Mouse (Mus musculus): Measurements from ENCODE around the gene Ttll6. TPM values are rescaled to one million over a fixed set of nuclear protein-coding genes. Genes with fewer than 3 reads are reported as not detected.

Ttll6 gene
- polyA plus RNA-seq, 1 experiment = not detected

GRCm38 (mm10) chr11:96174881-96175280, 41.3 kb downstream of the Ttll6 start:
- H3K27me3 ChIP-seq (ENCODE audit: control insufficient read depth, insufficient read depth, low read length) = peaks cover 84% of the 10 kb centered on the region
- no peaks in the 10 kb centered on the region for H3K36me3 ChIP-seq (ENCODE audit: control insufficient read depth, insufficient read depth, low read length)
- no peak for TF ChIP-seq POLR2A (IDR thresholded peaks at IDR 0.05; ENCODE audit: low read depth, low read length)
- TF ChIP-seq CTCF (IDR thresholded peaks at IDR 0.05; ENCODE audit: extremely low read depth, insufficient read length, insufficient replicate concordance, low read depth, low read length) = no peak
- H3K27ac ChIP-seq (ENCODE audit: insufficient read depth, low read depth, low read length) = no peak overlapping the region
- H3K4me3 ChIP-seq (ENCODE audit: low read depth, low read length) = no peak overlapping the region
- peaks cover 3% of the 10 kb centered on the region; the same call in 1 of the 2 replicates for H3K4me1 ChIP-seq (ENCODE audit: control insufficient read depth, insufficient read depth, insufficient read length, low read length)
- 15% methylated on average over 6 of the region's 6 CpGs for WGBS

GRCm38 (mm10) chr11:96175511-96175910, 41.9 kb downstream of the Ttll6 start:
- TF ChIP-seq POLR2A (IDR thresholded peaks at IDR 0.05; ENCODE audit: low read depth, low read length) (no peak), CTCF (IDR thresholded peaks at IDR 0.05; ENCODE audit: extremely low read depth, insufficient read length, insufficient replicate concordance, low read depth, low read length) (no peak)
- peaks cover 80% of the 10 kb centered on the region for H3K27me3 ChIP-seq (ENCODE audit: control insufficient read depth, insufficient read depth, low read length)
- no peaks in the 10 kb centered on the region for H3K36me3 ChIP-seq (ENCODE audit: control insufficient read depth, insufficient read depth, low read length)
- peaks cover 3% of the 10 kb centered on the region; the same call in 1 of the 2 replicates for H3K4me1 ChIP-seq (ENCODE audit: control insufficient read depth, insufficient read depth, insufficient read length, low read length)
- 5% methylated on average over 17 of the region's 17 CpGs for WGBS
- no peak overlapping the region for H3K27ac ChIP-seq (ENCODE audit: insufficient read depth, low read depth, low read length)
- no peak overlapping the region for H3K4me3 ChIP-seq (ENCODE audit: low read depth, low read length)

GRCm38 (mm10) chr11:96175951-96176530, 42.5 kb downstream of the Ttll6 start:
- 8% methylated on average over 9 of the region's 9 CpGs for WGBS
- Histone ChIP-seq H3K27ac (ENCODE audit: insufficient read depth, low read depth, low read length) (no peak overlapping the region), H3K4me3 (ENCODE audit: low read depth, low read length) (no peak overlapping the region), H3K4me1 (ENCODE audit: control insufficient read depth, insufficient read depth, insufficient read length, low read length) (peaks cover 3% of the 10 kb centered on the region; the same call in 1 of the 2 replicates), H3K27me3 (ENCODE audit: control insufficient read depth, insufficient read depth, low read length) (peaks cover 77% of the 10 kb centered on the region), H3K36me3 (ENCODE audit: control insufficient read depth, insufficient read depth, low read length) (no peaks in the 10 kb centered on the region)
- TF ChIP-seq POLR2A (IDR thresholded peaks at IDR 0.05; ENCODE audit: low read depth, low read length) = no peak
- no peak for TF ChIP-seq CTCF (IDR thresholded peaks at IDR 0.05; ENCODE audit: extremely low read depth, insufficient read length, insufficient replicate concordance, low read depth, low read length)

DNA sequence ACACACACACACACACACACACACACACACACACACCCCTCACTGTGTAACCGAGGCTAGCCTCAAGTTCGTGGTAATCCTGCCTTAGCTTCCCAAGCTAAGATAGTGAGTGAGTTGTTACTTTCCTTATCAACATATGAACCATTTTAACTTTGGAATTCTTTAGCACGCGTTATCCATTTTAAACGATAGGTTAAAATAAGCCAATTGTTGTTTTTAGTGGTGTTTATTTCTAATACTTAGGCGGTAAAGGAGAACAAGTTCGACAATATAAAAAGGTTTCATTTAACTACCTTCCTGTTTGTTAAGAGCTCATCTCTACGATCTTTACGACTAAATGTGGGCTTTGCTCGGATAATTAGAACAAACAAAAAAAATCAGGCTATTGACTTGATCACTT, 43.3 kb downstream of the Ttll6 start:
- Histone ChIP-seq H3K27ac (ENCODE audit: insufficient read depth, low read depth, low read length) (no peak overlapping the region), H3K4me1 (ENCODE audit: control insufficient read depth, insufficient read depth, insufficient read length, low read length) (peaks cover 3% of the 10 kb centered on the region; the same call in 1 of the 2 replicates), H3K4me3 (ENCODE audit: low read depth, low read length) (no peak overlapping the region), H3K36me3 (ENCODE audit: control insufficient read depth, insufficient read depth, low read length) (no peaks in the 10 kb centered on the region), H3K27me3 (ENCODE audit: control insufficient read depth, insufficient read depth, low read length) (peaks cover 74% of the 10 kb centered on the region)
- TF ChIP-seq POLR2A (IDR thresholded peaks at IDR 0.05; ENCODE audit: low read depth, low read length) = no peak
- TF ChIP-seq CTCF (IDR thresholded peaks at IDR 0.05; ENCODE audit: extremely low read depth, insufficient read length, insufficient replicate concordance, low read depth, low read length) = no peak
- 3% methylated on average over 10 of the region's 10 CpGs for WGBS

DNA sequence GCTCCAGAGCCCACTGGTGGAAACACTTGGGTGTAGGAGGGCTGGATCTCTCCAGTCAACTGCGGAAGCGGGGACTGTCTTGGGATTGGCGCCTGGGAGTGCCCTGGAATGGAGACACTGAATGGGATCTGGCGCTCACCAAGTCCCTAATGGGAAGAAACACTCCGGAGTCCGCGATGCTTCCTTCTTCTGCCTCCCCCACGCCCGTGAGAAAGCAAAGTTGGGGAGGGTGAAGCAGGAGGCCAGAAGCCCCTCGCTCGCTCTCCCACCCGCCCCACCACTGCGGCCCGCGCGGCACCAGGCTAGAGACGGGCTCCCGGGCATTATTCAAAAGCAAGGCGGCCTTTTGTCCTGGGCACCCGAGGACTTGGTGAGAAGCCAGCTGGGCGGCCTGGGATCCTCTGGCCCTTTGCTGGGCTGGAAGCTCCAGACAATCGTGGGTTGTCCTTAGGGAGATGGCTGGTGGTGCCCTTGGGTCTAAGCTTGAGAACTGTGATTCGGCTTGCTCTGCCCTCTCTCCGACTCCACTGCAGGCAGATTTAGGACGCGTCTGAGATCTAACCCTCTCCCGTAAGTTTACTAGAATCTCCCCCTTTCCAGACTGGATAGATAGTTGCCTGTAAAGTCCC, 44.1 kb downstream of the Ttll6 start:
- WGBS = 3% methylated on average over 27 of the region's 27 CpGs
- Histone ChIP-seq H3K27ac (ENCODE audit: insufficient read depth, low read depth, low read length) (no peak overlapping the region), H3K27me3 (ENCODE audit: control insufficient read depth, insufficient read depth, low read length) (peaks cover 74% of the 10 kb centered on the region), H3K4me3 (ENCODE audit: low read depth, low read length) (no peak overlapping the region), H3K36me3 (ENCODE audit: control insufficient read depth, insufficient read depth, low read length) (no peaks in the 10 kb centered on the region), H3K4me1 (ENCODE audit: control insufficient read depth, insufficient read depth, insufficient read length, low read length) (peaks cover 3% of the 10 kb centered on the region; the same call in 1 of the 2 replicates)
- TF ChIP-seq POLR2A (IDR thresholded peaks at IDR 0.05; ENCODE audit: low read depth, low read length) = no peak
- TF ChIP-seq CTCF (IDR thresholded peaks at IDR 0.05; ENCODE audit: extremely low read depth, insufficient read length, insufficient replicate concordance, low read depth, low read length) = no peak

- WGBS = 4% methylated on average over 8 of the region's 8 CpGs
These were observed 44.8 kb downstream of the Ttll6 start for GRCm38 (mm10) chr11:96178356-96178755.

GRCm38 (mm10) chr11:96178911-96179503, 45.4 kb downstream of the Ttll6 start:
- Histone ChIP-seq H3K27me3 (ENCODE audit: control insufficient read depth, insufficient read depth, low read length) (peaks cover 71% of the 10 kb centered on the region), H3K36me3 (ENCODE audit: control insufficient read depth, insufficient read depth, low read length) (no peaks in the 10 kb centered on the region), H3K4me1 (ENCODE audit: control insufficient read depth, insufficient read depth, insufficient read length, low read length) (no peaks in the 10 kb centered on the region), H3K27ac (ENCODE audit: insufficient read depth, low read depth, low read length) (no peak overlapping the region), H3K4me3 (ENCODE audit: low read depth, low read length) (no peak overlapping the region)
- 3% methylated on average over 6 of the region's 6 CpGs for WGBS
- no peak for TF ChIP-seq CTCF (IDR thresholded peaks at IDR 0.05; ENCODE audit: extremely low read depth, insufficient read length, insufficient replicate concordance, low read depth, low read length)
- TF ChIP-seq POLR2A (IDR thresholded peaks at IDR 0.05; ENCODE audit: low read depth, low read length) = no peak

More at GRCm38 (mm10) chr11:96178356-96178755, 44.8 kb downstream of the Ttll6 start:
- H3K27me3 ChIP-seq (ENCODE audit: control insufficient read depth, insufficient read depth, low read length) = peaks cover 72% of the 10 kb centered on the region
- no peaks in the 10 kb centered on the region for H3K36me3 ChIP-seq (ENCODE audit: control insufficient read depth, insufficient read depth, low read length)
- no peak overlapping the region for H3K27ac ChIP-seq (ENCODE audit: insufficient read depth, low read depth, low read length)
- TF ChIP-seq POLR2A (IDR thresholded peaks at IDR 0.05; ENCODE audit: low read depth, low read length) (no peak), CTCF (IDR thresholded peaks at IDR 0.05; ENCODE audit: extremely low read depth, insufficient read length, insufficient replicate concordance, low read depth, low read length) (no peak)
- H3K4me1 ChIP-seq (ENCODE audit: control insufficient read depth, insufficient read depth, insufficient read length, low read length) = no peaks in the 10 kb centered on the region
- no peak overlapping the region for H3K4me3 ChIP-seq (ENCODE audit: low read depth, low read length)

All from small intestine, adult 2 months (tissue).